Mouse (Mus musculus) thymus, adult 2 months (tissue): ENCODE data around the gene Hspb1.

Experiments
- CTCF ChIP-seq: fragments of 200-500 bp; IDR thresholded peaks from 2 replicates; pipeline ENCODE4 v1.5.1; 2012; ENCODE audit warnings: mild to moderate bottlenecking, control low read depth, low read length, moderate library complexity, borderline replicate concordance; ENCODE audit not compliant: control insufficient read depth, poor library complexity, insufficient read depth; ENCODE audit errors: extremely low read depth
- POLR2A ChIP-seq: fragments of 200-500 bp; IDR thresholded peaks from 2 replicates; pipeline ENCODE4 v1.6.1; 2012; ENCODE audit warnings: mild to moderate bottlenecking, low read length, control low read depth, moderate library complexity; ENCODE audit not compliant: control insufficient read depth, poor library complexity, insufficient read depth; ENCODE audit errors: extremely low read depth

DNA sequence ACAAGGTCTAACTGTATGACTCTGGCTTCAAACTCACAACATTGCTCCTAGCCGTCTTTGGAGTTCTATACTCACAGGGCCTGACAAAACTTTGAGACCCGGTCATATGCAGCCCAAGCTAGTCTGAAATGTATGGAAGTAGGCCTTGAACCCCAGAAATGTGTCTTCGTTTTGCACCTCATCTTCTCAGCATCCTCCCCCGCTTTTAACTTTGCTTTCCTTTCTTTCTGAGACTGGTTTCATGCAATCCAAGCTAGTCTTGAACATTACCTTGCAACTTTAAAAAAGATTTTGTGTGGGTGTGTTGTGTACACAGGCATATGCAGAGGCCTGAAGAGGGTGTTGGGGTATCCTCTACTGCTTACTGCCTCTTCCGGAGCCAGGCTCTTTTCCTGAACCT, 16.5 kb downstream of the Hspb1 start:
- TF ChIP-seq CTCF (no peak), POLR2A (no peak)
